16 mouse cellular contexts compared by ENCODE assay signal in genomic region chr5:36382721-36383120, GRCm38 (mm10). TPM values are rescaled to one million over a fixed set of nuclear protein-coding genes. Genes with fewer than 3 reads are reported as not detected.
DNase-seq lines count a peak whose midpoint lies in the region; ATAC-seq and TF ChIP-seq lines count a peak whose summit lies in the region.
"Had no signal": no experiment of that assay in that cellular context is flagged by ENCODE, and none has a peak within 500 bp of the region (broad histone marks: within the 10 kb centered on the region; RNA-seq: fewer than 3 reads in every experiment).

No protein-coding gene starts in this region.

- peaks cover 58% of the 10 kb centered on the region for H3K4me1 ChIP-seq in midbrain, embryonic 10.5 days
- peaks cover 9% of the 10 kb centered on the region; the same call in 1 of the 2 replicates for H3K4me1 ChIP-seq in midbrain, embryonic 15.5 days
- H3K4me1 ChIP-seq in embryonic facial prominence, embryonic 12.5 days: peaks cover 32% of the 10 kb centered on the region
- H3K4me1 ChIP-seq in hindbrain, embryonic 13.5 days (replicated peaks): peaks cover 15% of the 10 kb centered on the region
- H3K4me1 ChIP-seq: liver, embryonic 13.5 days had no signal

- H3K27me3 ChIP-seq in midbrain, embryonic 10.5 days (ENCODE audit: low read depth, poor library complexity, severe bottlenecking): peaks cover 61% of the 10 kb centered on the region
- H3K27me3 ChIP-seq in midbrain, embryonic 15.5 days (replicated peaks): 0 out of 2 replicates have a peak, but pooled peaks cover 3% of the 10 kb centered on the region
- no peaks in the 10 kb centered on the region for H3K27me3 ChIP-seq in embryonic facial prominence, embryonic 12.5 days
- H3K27me3 ChIP-seq in myocyte (ENCODE audit: control insufficient read depth, insufficient read depth, insufficient read length): no peaks in the 10 kb centered on the region
- H3K27me3 ChIP-seq in hindbrain, embryonic 13.5 days: no peaks in the 10 kb centered on the region
- H3K27me3 ChIP-seq: heart, embryonic 12.5 days; liver, embryonic 13.5 days; neural tube, embryonic 12.5 days had no signal

- no peak overlapping the region for H3K4me3 ChIP-seq in midbrain, embryonic 10.5 days
- no peak overlapping the region for H3K4me3 ChIP-seq in midbrain, embryonic 15.5 days
- no peak overlapping the region for H3K4me3 ChIP-seq in embryonic facial prominence, embryonic 12.5 days
- H3K4me3 ChIP-seq in myocyte: no peak overlapping the region
- no peak overlapping the region for H3K4me3 ChIP-seq in hindbrain, embryonic 13.5 days
- H3K4me3 ChIP-seq: heart, embryonic 12.5 days; liver, embryonic 13.5 days; neural tube, embryonic 12.5 days had no signal

- DNase-seq in midbrain, embryonic 10.5 days (ENCODE audit: low spot score): no peak
- peak; percentile 61 for DNase-seq in Muller cell, postnatal 12 days (ENCODE audit: inconsistent ontology term)
- no peak for DNase-seq in cerebellum, postnatal 36 days
- DNase-seq: cerebellum, adult 11 months; kidney, postnatal 25 days; liver, embryonic 13.5 days; lung, adult 2 months; right cerebral cortex, postnatal 14 days; thymus, postnatal 25 days had no signal

- H3K4me2 ChIP-seq in midbrain, embryonic 15.5 days: no peak overlapping the region
- no peak overlapping the region for H3K4me2 ChIP-seq in embryonic facial prominence, embryonic 12.5 days (replicated peaks)
- H3K4me2 ChIP-seq in myocyte (ENCODE audit: low read depth): peak overlapping the region; percentile 2
- no peak overlapping the region for H3K4me2 ChIP-seq in hindbrain, embryonic 13.5 days
- H3K4me2 ChIP-seq: heart, embryonic 12.5 days; liver, embryonic 13.5 days; neural tube, embryonic 12.5 days had no signal

- 66% methylated on average over 4 of the region's 4 CpGs for WGBS in midbrain, embryonic 10.5 days
- 50% methylated on average over 4 of the region's 4 CpGs for WGBS in midbrain, embryonic 15.5 days
- 81% methylated on average over 4 of the region's 4 CpGs for WGBS in embryonic facial prominence, embryonic 12.5 days
- WGBS in hindbrain, embryonic 13.5 days: 81% methylated on average over 4 of the region's 4 CpGs

- no peak for TF ChIP-seq POLR2A in myocyte (IDR thresholded peaks at IDR 0.05; ENCODE audit: insufficient read length, low read depth)

- 0 out of 2 replicates have a peak overlapping the region, but pooled peaks have one; percentile 63 for H3K27ac ChIP-seq in midbrain, embryonic 10.5 days (replicated peaks)
- H3K27ac ChIP-seq in midbrain, embryonic 15.5 days: no peak overlapping the region
- peak overlapping the region; percentile 47; the same call in 1 of the 2 replicates for H3K27ac ChIP-seq in embryonic facial prominence, embryonic 12.5 days
- no peak overlapping the region for H3K27ac ChIP-seq in hindbrain, embryonic 13.5 days
- H3K27ac ChIP-seq: liver, embryonic 13.5 days; neural tube, embryonic 12.5 days had no signal

- peaks cover 64% of the 10 kb centered on the region for H3K79me2 ChIP-seq in myocyte (ENCODE audit: control insufficient read depth, insufficient read depth)

- no peak for ATAC-seq in midbrain, embryonic 15.5 days (replicated peaks)
- ATAC-seq in embryonic facial prominence, embryonic 12.5 days (ENCODE audit: insufficient number of reproducible peaks, insufficient read depth, low FRiP score, low TSS enrichment): no peak
- ATAC-seq in hindbrain, embryonic 13.5 days (ENCODE audit: low FRiP score): no peak
- ATAC-seq: intestine, postnatal 0 days had no signal

- H3ac ChIP-seq in myocyte (ENCODE audit: control insufficient read depth, insufficient read length): no peak overlapping the region

- H3K9me3 ChIP-seq in midbrain, embryonic 10.5 days (replicated peaks): no peaks in the 10 kb centered on the region
- H3K9me3 ChIP-seq in midbrain, embryonic 15.5 days: no peaks in the 10 kb centered on the region
- no peaks in the 10 kb centered on the region for H3K9me3 ChIP-seq in embryonic facial prominence, embryonic 12.5 days
- no peaks in the 10 kb centered on the region for H3K9me3 ChIP-seq in hindbrain, embryonic 13.5 days
- H3K9me3 ChIP-seq: heart, embryonic 12.5 days; liver, embryonic 13.5 days; neural tube, embryonic 12.5 days had no signal

- no peaks in the 10 kb centered on the region for H3K36me3 ChIP-seq in midbrain, embryonic 10.5 days
- H3K36me3 ChIP-seq in midbrain, embryonic 15.5 days (replicated peaks): no peaks in the 10 kb centered on the region
- H3K36me3 ChIP-seq in embryonic facial prominence, embryonic 12.5 days: no peaks in the 10 kb centered on the region
- no peaks in the 10 kb centered on the region for H3K36me3 ChIP-seq in myocyte (ENCODE audit: control insufficient read depth, insufficient read depth)
- H3K36me3 ChIP-seq in hindbrain, embryonic 13.5 days: no peaks in the 10 kb centered on the region
- H3K36me3 ChIP-seq: heart, embryonic 12.5 days; liver, embryonic 13.5 days; neural tube, embryonic 12.5 days had no signal

- H3K9ac ChIP-seq in midbrain, embryonic 15.5 days: no peak overlapping the region
- no peak overlapping the region for H3K9ac ChIP-seq in embryonic facial prominence, embryonic 12.5 days
- no peak overlapping the region for H3K9ac ChIP-seq in hindbrain, embryonic 13.5 days
- H3K9ac ChIP-seq: heart, embryonic 12.5 days; liver, embryonic 13.5 days; neural tube, embryonic 12.5 days had no signal

TF ChIP-seq in myocyte, 11 proteins besides CTCF, POLR2A, EP300 and RAD21:
- TF ChIP-seq CEBPB (IDR thresholded peaks at IDR 0.05; ENCODE audit: insufficient read depth, poor library complexity, severe bottlenecking) (no peak), MYOD1 (IDR thresholded peaks at IDR 0.05; ENCODE audit: control insufficient read depth in 1 of 3, insufficient read length in 2 of 3, low read depth in 2 of 3) (peak in 2 of 3 experiments; percentile 29 to 44), MYOG (IDR thresholded peaks at IDR 0.05; ENCODE audit: control insufficient read depth in 1 of 3, insufficient read depth in 1 of 3, insufficient read length in 2 of 3, low read depth in 2 of 3) (peak in 1 of 3 experiments; percentile 55), TCF12 (IDR thresholded peaks at IDR 0.05; ENCODE audit: insufficient read depth, poor library complexity, severe bottlenecking) (no peak)

RNA-seq across cellular contexts. Expression of gene Sorcs2, which starts 15.2 kb away (rescaled TPM):
- 9.0 and 10.8 TPM in 2 replicates for polyA plus RNA-seq in midbrain, embryonic 10.5 days (2016; fragmentation: Nextera tagmentation; extraction: Ambion mirVana)
- polyA plus RNA-seq in midbrain, embryonic 15.5 days (2015; fragmentation: Nextera tagmentation; extraction: Ambion mirVana): 21.9 and 22.0 TPM in 2 replicates
- 12.7 and 12.9 TPM in 2 replicates for polyA plus RNA-seq in embryonic facial prominence, embryonic 12.5 days (2016; fragmentation: Nextera tagmentation; extraction: Ambion mirVana)
- polyA plus RNA-seq in myocyte (2012; fragmentation: generic; extraction: Trizol): 58.2 TPM
- polyA plus RNA-seq in hindbrain, embryonic 13.5 days (2015; fragmentation: Nextera tagmentation; extraction: Ambion mirVana): 11.7 and 12.6 TPM in 2 replicates

Comparison
In these comparisons a context has a peak if more than half of its experiments do, and no peak if none do; other contexts are left out.
1. H3K27ac ChIP-seq: peak in midbrain, embryonic 10.5 days (single experiment) and embryonic facial prominence, embryonic 12.5 days (single experiment); none in midbrain, embryonic 15.5 days (single experiment) and hindbrain, embryonic 13.5 days (single experiment).